Mouse (Mus musculus) naive thymus-derived CD4-positive, alpha-beta T cell, adult 2 months (primary cell): Measurements from ENCODE around the gene Sgpp2.

Experiments used
- DNase-seq: peaks from one replicate; pipeline ENCODE4 v3.0.0-alpha.2; 2011; ENCODE audit warnings: low read depth

The Sgpp2 gene

GRCm38 (mm10) chr1:78339941-78340340 is 29.8 kb downstream of the Sgpp2 start:
- DNase-seq, result no peak

- no peak for DNase-seq
Measured at GRCm38 (mm10) chr1:78340584-78340983, 30.4 kb downstream of the Sgpp2 start.

GRCm38 (mm10) chr1:78347317-78347806 is 37.2 kb downstream of the Sgpp2 start:
- DNase-seq, result no peak

GRCm38 (mm10) chr1:78349219-78349618 is 39.1 kb downstream of the Sgpp2 start:
- no peak for DNase-seq

GRCm38 (mm10) chr1:78353254-78353653 is 43.1 kb downstream of the Sgpp2 start:
- DNase-seq, result no peak

GRCm38 (mm10) chr1:78355123-78355522 is 45.0 kb downstream of the Sgpp2 start:
- DNase-seq, result no peak

- DNase-seq, result no peak
Measured at GRCm38 (mm10) chr1:78357415-78357814, 47.3 kb downstream of the Sgpp2 start.

- no peak for DNase-seq
Measured at GRCm38 (mm10) chr1:78357868-78358267, 47.7 kb downstream of the Sgpp2 start.

- DNase-seq, result no peak
Measured at GRCm38 (mm10) chr1:78363965-78364889, 54.1 kb downstream of the Sgpp2 start.

GRCm38 (mm10) chr1:78367806-78368205 is 57.7 kb downstream of the Sgpp2 start:
- no peak for DNase-seq

GRCm38 (mm10) chr1:78370121-78370520 is 60.0 kb downstream of the Sgpp2 start:
- no peak for DNase-seq

- DNase-seq, result no peak
Measured at GRCm38 (mm10) chr1:78371569-78372236, 61.6 kb downstream of the Sgpp2 start.

- no peak for DNase-seq
Measured at GRCm38 (mm10) chr1:78372316-78372715, 62.2 kb downstream of the Sgpp2 start.

GRCm38 (mm10) chr1:78373836-78374235 is 63.7 kb downstream of the Sgpp2 start:
- DNase-seq, result no peak

GRCm38 (mm10) chr1:78375058-78375457 is 64.9 kb downstream of the Sgpp2 start:
- no peak for DNase-seq

- DNase-seq, result no peak
Measured at GRCm38 (mm10) chr1:78380950-78381349, 70.8 kb downstream of the Sgpp2 start.

GRCm38 (mm10) chr1:78387854-78388253 is 77.7 kb downstream of the Sgpp2 start:
- no peak for DNase-seq

- DNase-seq, result no peak
Measured at GRCm38 (mm10) chr1:78388848-78389247, 78.7 kb downstream of the Sgpp2 start.

- no peak for DNase-seq
Measured at GRCm38 (mm10) chr1:78395191-78395735, 85.1 kb downstream of the Sgpp2 start.

- no peak for DNase-seq
Measured at GRCm38 (mm10) chr1:78395737-78396136, 85.6 kb downstream of the Sgpp2 start.

GRCm38 (mm10) chr1:78396320-78396913 is 86.3 kb downstream of the Sgpp2 start:
- DNase-seq, result no peak

GRCm38 (mm10) chr1:78399755-78400154 is 89.6 kb downstream of the Sgpp2 start:
- no peak for DNase-seq
